Mouse (Mus musculus): ENCODE data around the gene Zdhhc5. TPM values are rescaled to one million over a fixed set of nuclear protein-coding genes. Genes with fewer than 3 reads are reported as not detected.

Zdhhc5 gene
- polyA plus RNA-seq, 1 experiment from 2014 or later: 32.0 TPM

DNA sequence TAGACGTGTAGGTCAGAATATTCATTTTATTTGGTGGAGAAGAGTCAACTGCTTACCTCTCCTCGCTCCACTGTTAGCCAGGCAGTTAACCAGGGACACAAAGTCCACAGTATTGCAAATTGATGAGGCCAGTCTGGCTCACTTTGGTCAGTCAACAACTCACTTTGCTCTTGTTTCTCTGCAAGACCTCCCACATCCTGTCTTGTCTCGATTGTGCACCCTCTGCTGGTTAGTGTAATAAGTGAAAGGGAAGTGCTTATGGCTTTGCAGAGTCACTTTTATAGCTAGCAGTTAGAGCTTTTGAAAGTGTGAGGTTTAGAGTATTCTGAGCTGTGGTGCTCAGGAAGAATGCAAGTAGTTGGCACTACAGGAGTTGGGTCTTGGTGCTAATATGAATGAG, 54.7 kb downstream of the Zdhhc5 start:
- H3K9me3 ChIP-seq: no peaks in the 10 kb centered on the region
- no peaks in the 10 kb centered on the region for H3K4me1 ChIP-seq (replicated peaks)
- no peaks in the 10 kb centered on the region for H3K27me3 ChIP-seq
- no peak overlapping the region for H3K27ac ChIP-seq
- no peaks in the 10 kb centered on the region for H3K36me3 ChIP-seq
- no peak for ATAC-seq (ENCODE audit: insufficient number of reproducible peaks, insufficient read depth, low FRiP score, low TSS enrichment, low read depth)
- no peak overlapping the region for H3K4me3 ChIP-seq (replicated peaks)
- no peak overlapping the region for H3K9ac ChIP-seq (replicated peaks)
- WGBS: 59% methylated on average over 3 of the region's 3 CpGs
- no peak overlapping the region for H3K4me2 ChIP-seq

DNA sequence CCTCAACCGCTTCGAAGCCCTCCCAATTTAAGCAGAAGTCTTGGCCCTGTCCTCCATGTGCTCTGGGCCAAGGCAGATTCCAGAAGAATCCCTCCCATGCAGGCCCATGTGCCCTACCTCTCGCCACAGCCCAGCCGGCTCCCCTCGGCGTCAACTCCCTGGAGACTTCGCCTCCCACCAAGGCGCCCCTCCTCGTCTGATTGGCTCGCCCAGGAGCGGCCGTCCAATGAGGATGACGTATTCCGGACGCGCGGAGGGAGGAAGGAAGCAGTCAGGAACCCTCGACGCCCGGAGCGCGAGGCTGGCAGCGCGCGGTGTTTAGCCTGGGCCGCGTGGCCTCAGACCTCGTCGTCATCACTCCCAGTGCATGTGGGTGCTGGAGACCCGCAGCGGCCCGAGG, 56.2 kb downstream of the Zdhhc5 start, which contains the start of gene Btbd18:
Btbd18 (plus strand) TSS at position 274 of the 400 bp plus-strand sequence.
- no peak within 1 kb of the TSS for H3K9ac ChIP-seq (replicated peaks)
- no peak within 1 kb of the TSS for H3K4me3 ChIP-seq (replicated peaks)
- no peak for ATAC-seq (ENCODE audit: insufficient number of reproducible peaks, insufficient read depth, low FRiP score, low TSS enrichment, low read depth)
- 93% methylated on average over 32 of the region's 32 CpGs for WGBS
- H3K4me1 ChIP-seq (replicated peaks): no peaks in the 10 kb centered on the region
- no peaks in the 10 kb centered on the region for H3K9me3 ChIP-seq
- no peaks in the 10 kb centered on the region for H3K27me3 ChIP-seq
- H3K27ac ChIP-seq: no peak within 1 kb of the TSS
- no peak within 1 kb of the TSS for H3K4me2 ChIP-seq
- H3K36me3 ChIP-seq: no peaks in the 10 kb centered on the region

DNA sequence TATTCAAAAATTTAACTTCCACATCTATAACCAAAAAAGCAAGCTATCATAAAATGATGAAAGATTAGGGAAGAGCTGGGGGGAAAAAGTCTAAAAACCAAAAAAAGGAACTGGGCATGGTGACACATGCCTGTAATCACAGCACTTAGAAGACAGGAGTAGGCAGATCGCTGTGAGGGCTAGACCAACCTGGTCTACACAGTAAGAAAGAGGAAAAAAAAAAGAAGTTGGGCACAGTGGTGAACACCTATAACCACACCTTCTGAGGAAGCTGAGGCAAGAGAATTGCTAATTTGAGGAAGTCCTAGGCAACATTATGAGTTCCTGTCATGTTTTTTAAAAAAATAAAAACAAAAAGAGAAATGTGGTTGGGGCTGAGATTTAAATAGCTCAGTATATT, 59.1 kb downstream of the Zdhhc5 start:
- 75% methylated on average over 1 of the region's 1 CpGs for WGBS
- no peak overlapping the region for H3K4me3 ChIP-seq (replicated peaks)
- no peak for ATAC-seq (ENCODE audit: insufficient number of reproducible peaks, insufficient read depth, low FRiP score, low TSS enrichment, low read depth)

DNA sequence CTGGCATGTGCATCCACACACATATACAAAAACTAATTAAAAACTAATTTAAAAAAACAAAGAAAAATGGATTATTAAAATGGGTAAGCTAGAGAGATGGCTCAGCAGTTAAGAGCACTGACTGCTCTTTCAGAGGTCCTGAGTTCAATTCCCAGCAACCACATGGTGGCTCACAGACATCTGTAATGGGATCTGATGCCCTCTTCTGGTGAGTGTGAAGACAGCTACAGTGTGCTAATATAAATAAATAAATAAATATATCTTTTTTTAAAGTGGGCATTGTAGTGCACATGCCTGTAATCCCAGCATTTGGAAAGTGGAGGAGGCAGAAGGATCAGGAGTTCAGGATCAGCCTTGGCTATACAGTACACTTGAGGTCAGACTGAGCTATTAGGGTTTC, 61.6 kb downstream of the Zdhhc5 start:
- no peaks in the 10 kb centered on the region for H3K36me3 ChIP-seq
- H3K27ac ChIP-seq: no peak overlapping the region
- no peak overlapping the region for H3K4me3 ChIP-seq (replicated peaks)
- H3K27me3 ChIP-seq: no peaks in the 10 kb centered on the region
- ATAC-seq (ENCODE audit: insufficient number of reproducible peaks, insufficient read depth, low FRiP score, low TSS enrichment, low read depth): no peak
- no peak overlapping the region for H3K9ac ChIP-seq (replicated peaks)
- H3K9me3 ChIP-seq: no peaks in the 10 kb centered on the region
- H3K4me1 ChIP-seq (replicated peaks): peaks cover 4% of the 10 kb centered on the region; the same call in 1 of the 2 replicates
- no peak overlapping the region for H3K4me2 ChIP-seq

More for the DNA sequence above, 59.1 kb downstream of the Zdhhc5 start:
- Histone ChIP-seq H3K36me3 (no peaks in the 10 kb centered on the region), H3K27me3 (no peaks in the 10 kb centered on the region), H3K4me2 (no peak overlapping the region), H3K27ac (no peak overlapping the region), H3K9ac (replicated peaks) (no peak overlapping the region), H3K9me3 (no peaks in the 10 kb centered on the region), H3K4me1 (replicated peaks) (no peaks in the 10 kb centered on the region)

DNA sequence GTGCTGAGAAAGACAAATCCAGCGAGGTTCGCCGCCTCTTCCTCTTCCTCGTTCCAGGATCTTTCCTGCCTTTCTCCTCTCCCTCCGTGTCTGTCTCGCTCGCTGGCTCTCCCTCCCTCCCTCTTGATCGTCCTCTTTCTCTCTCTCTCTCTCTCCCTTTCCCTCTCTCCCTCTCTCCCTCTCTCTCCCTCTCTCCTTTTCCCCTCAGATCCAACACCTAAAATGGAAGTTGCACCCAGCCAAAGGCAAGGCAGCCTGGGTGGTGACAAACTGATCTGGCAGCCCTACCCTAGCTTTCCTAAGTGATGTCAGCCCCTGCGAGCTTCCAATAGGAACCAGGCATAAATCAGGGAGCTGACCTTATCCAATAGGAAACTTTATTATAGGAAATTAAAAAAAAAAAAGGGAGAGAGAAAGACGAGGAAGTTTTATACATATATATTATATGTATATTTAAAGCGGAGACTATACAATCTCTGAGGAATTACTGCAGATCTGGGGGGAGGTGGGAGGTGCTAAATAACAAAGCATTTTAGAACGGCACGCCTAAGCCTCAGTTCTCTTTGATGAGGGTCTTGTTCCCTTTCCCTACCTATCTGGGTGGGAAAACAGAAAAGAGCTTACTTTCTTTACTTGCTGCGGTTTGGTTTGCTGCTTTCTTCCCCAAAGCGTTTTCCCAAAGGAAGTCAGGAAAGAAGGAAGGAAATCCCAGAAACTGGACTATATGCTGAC, 64.3 kb downstream of the Zdhhc5 start, which contains the start of gene Ctnnd1:
Ctnnd1 (minus strand) TSS at position 302 of the 732 bp plus-strand sequence.
- peak within 1 kb of the TSS; percentile 70 for H3K4me3 ChIP-seq (replicated peaks)
- peak; percentile 95 for ATAC-seq (ENCODE audit: insufficient number of reproducible peaks, insufficient read depth, low FRiP score, low TSS enrichment, low read depth)
- H3K27me3 ChIP-seq: no peaks in the 10 kb centered on the region
- peak within 1 kb of the TSS; percentile 71 for H3K4me2 ChIP-seq
- peak within 1 kb of the TSS; percentile 97 for H3K27ac ChIP-seq
- under 1% methylated on average over 15 of the region's 15 CpGs for WGBS
- no peaks in the 10 kb centered on the region for H3K36me3 ChIP-seq
- peaks cover 13% of the 10 kb centered on the region for H3K4me1 ChIP-seq (replicated peaks)
- no peaks in the 10 kb centered on the region for H3K9me3 ChIP-seq
- H3K9ac ChIP-seq (replicated peaks): peak within 1 kb of the TSS; percentile 83

DNA sequence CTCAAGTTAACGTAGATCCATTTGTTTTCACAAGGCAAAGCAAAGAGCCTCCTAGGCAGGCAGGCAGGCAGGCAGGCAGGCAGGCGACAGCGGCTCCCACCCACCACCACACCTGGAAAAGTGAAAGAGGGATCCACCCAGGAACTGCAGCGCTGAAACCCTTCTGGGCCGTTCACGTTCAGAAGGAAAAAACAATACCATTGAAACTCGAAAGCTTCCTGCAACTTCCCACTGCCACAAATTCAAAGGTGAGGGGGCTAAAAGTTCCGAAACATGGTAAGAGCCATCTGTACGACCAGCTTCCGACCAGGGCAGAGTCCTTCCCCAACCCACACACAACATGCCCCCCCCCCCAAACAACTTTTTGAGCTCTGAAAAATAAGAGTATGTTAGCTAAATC, 65.3 kb downstream of the Zdhhc5 start:
- H3K27me3 ChIP-seq: no peaks in the 10 kb centered on the region
- peak overlapping the region; percentile 70 for H3K4me3 ChIP-seq (replicated peaks)
- peak overlapping the region; percentile 83 for H3K9ac ChIP-seq (replicated peaks)
- no peaks in the 10 kb centered on the region for H3K36me3 ChIP-seq
- H3K4me2 ChIP-seq: peak overlapping the region; percentile 71
- H3K27ac ChIP-seq: peak overlapping the region; percentile 97; the same call in 1 of the 2 replicates
- H3K9me3 ChIP-seq: no peaks in the 10 kb centered on the region
- 0% methylated on average over 10 of the region's 10 CpGs for WGBS
- H3K4me1 ChIP-seq (replicated peaks): peaks cover 13% of the 10 kb centered on the region
- ATAC-seq (ENCODE audit: insufficient number of reproducible peaks, insufficient read depth, low FRiP score, low TSS enrichment, low read depth): no peak

DNA sequence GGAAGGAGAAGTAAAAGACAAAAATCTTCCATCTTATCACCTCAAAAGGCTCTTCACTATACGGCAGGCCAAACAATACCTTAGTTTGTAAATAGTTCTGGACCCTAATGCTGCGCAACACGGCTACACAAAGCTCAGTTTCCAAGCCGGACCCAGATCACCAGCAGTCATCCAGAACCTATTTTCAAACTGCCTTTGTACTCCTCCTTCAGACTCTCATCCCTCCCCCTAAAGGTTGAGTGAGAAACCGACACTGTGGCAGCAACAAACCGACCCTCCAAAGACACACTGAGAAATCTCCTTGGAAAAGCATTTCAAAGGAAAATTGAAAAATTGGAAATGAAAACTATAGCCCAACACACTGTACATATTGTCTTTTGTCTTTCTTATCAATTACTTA, 66.6 kb downstream of the Zdhhc5 start:
- peak overlapping the region; percentile 70 for H3K4me3 ChIP-seq (replicated peaks)
- 55% methylated on average over 6 of the region's 6 CpGs for WGBS
- H3K9ac ChIP-seq (replicated peaks): peak overlapping the region; percentile 46
- H3K27ac ChIP-seq: no peak overlapping the region
- ATAC-seq (ENCODE audit: insufficient number of reproducible peaks, insufficient read depth, low FRiP score, low TSS enrichment, low read depth): no peak
- H3K36me3 ChIP-seq: no peaks in the 10 kb centered on the region
- H3K9me3 ChIP-seq: no peaks in the 10 kb centered on the region
- no peaks in the 10 kb centered on the region for H3K27me3 ChIP-seq
- peak overlapping the region; percentile 71 for H3K4me2 ChIP-seq
- H3K4me1 ChIP-seq (replicated peaks): peaks cover 13% of the 10 kb centered on the region

DNA sequence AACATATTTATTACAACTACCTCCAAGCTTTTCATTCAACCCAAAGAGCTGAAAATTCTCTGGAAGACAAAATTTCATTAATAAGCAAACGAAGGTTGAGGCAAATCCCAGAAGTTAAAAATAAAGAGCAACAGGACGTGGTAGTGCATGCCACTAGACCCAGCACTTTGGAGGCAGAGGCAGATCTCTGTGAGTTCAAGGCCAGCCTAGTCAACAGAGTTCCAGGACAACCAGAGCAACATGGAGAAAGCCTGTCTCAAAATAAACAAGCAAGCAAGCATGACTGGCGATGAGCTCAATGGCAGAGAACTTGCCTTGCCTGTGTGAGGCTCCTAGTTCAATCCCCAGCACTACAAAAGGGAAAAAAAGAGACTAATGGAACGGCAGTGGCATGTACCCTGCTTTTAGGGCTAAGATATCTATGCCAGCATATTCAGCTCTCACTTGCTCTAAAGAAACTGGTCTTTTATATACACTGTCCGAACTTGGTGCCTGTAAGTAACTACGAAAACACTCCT, 67.9 kb downstream of the Zdhhc5 start:
- Histone ChIP-seq H3K27me3 (no peaks in the 10 kb centered on the region), H3K9me3 (no peaks in the 10 kb centered on the region), H3K4me3 (replicated peaks) (no peak overlapping the region), H3K27ac (no peak overlapping the region), H3K9ac (replicated peaks) (no peak overlapping the region), H3K4me2 (no peak overlapping the region), H3K4me1 (replicated peaks) (peaks cover 13% of the 10 kb centered on the region), H3K36me3 (no peaks in the 10 kb centered on the region)
- no peak for ATAC-seq (ENCODE audit: insufficient number of reproducible peaks, insufficient read depth, low FRiP score, low TSS enrichment, low read depth)
- 92% methylated on average over 6 of the region's 6 CpGs for WGBS

DNA sequence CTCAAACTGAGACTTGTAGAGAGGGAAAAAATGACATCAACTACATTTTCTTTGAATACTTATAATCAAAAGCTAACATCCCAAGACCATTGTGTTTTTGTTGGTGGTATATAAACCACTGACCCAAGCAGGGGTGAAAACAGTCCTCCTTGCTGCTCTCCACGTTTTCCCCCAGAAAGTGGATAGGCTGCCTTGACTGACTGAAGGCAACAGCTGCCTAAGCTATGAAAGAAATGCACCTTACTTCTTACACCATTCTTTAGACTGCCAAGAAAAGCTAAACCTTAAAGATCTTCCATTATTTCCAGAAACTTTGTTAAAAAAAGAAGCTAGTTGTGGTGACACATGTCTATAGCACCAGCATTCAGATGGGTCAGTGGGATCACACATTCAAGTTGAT, 68.8 kb downstream of the Zdhhc5 start:
- H3K36me3 ChIP-seq: no peaks in the 10 kb centered on the region
- no peak overlapping the region for H3K27ac ChIP-seq
- 67% methylated on average over 1 of the region's 1 CpGs for WGBS
- H3K27me3 ChIP-seq: no peaks in the 10 kb centered on the region
- no peak overlapping the region for H3K4me3 ChIP-seq (replicated peaks)
- no peak overlapping the region for H3K9ac ChIP-seq (replicated peaks)
- H3K4me1 ChIP-seq (replicated peaks): peaks cover 13% of the 10 kb centered on the region
- no peak overlapping the region for H3K4me2 ChIP-seq
- H3K9me3 ChIP-seq: no peaks in the 10 kb centered on the region
- ATAC-seq (ENCODE audit: insufficient number of reproducible peaks, insufficient read depth, low FRiP score, low TSS enrichment, low read depth): no peak

DNA sequence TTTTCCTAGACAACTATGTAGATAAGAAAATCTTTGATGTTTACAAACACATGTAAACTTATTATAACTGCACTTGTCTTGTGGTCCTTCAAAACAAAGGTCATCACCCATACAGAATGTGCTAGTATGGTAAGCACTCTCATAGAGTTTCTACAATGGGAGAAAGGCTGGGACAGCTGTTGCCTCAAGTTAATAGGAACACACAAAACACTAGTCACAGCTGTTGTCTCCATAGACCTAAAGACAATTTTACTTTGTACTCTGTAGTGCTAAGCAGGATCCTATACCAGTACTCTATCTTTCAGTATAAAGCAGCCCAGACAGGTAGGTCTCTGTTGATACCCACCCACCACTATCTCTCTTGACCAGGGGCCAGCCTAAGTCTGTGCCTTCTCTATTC, 74.1 kb downstream of the Zdhhc5 start:
- Histone ChIP-seq H3K9me3 (no peaks in the 10 kb centered on the region), H3K4me2 (no peak overlapping the region), H3K4me3 (replicated peaks) (no peak overlapping the region), H3K9ac (replicated peaks) (no peak overlapping the region), H3K27me3 (no peaks in the 10 kb centered on the region), H3K27ac (no peak overlapping the region), H3K36me3 (no peaks in the 10 kb centered on the region), H3K4me1 (replicated peaks) (peaks cover 33% of the 10 kb centered on the region)
- ATAC-seq (ENCODE audit: insufficient number of reproducible peaks, insufficient read depth, low FRiP score, low TSS enrichment, low read depth): no peak

DNA sequence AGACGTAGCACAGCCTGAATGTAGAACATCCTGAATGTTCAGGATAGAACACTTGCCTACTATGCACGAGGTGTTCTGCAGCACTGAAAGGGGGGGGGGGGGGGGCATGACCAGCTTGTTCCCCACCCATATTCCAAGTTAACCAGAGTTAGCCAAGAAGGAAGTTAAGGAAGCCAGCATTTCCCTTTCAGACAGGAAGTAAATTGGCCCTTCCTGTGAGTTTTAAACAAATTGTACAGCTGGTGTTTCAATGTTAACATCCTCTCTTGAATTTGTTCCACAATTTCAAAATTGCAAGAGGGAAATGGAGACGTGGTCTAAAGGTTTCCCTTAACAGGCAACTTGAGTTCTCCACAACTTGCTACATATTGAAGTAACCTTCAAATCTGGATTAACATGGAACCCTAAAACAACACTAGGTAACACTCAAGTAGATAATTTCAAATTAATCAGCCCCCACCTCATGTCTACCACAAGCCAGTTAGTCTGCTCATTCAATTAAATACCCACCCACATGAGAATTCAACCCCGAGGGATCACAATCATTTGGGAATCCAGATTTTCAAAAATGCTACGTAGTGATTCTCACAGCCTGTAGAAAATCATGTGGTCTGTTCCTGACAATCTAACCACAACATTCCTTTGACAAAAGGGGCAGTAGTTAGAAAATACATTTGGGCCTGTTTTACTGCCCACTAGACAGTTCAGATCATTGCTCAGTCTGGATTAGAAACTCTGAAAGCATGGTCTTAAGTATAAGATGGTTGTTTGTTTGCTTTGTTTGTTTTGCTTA, 76.4 kb downstream of the Zdhhc5 start:
- H3K36me3 ChIP-seq: no peaks in the 10 kb centered on the region
- no peak overlapping the region for H3K4me3 ChIP-seq (replicated peaks)
- 72% methylated on average over 5 of the region's 5 CpGs for WGBS
- H3K27ac ChIP-seq: peak overlapping the region; percentile 35; the same call in 1 of the 2 replicates
- H3K4me2 ChIP-seq: no peak overlapping the region
- H3K27me3 ChIP-seq: no peaks in the 10 kb centered on the region
- no peak for ATAC-seq (ENCODE audit: insufficient number of reproducible peaks, insufficient read depth, low FRiP score, low TSS enrichment, low read depth)
- H3K9ac ChIP-seq (replicated peaks): no peak overlapping the region
- no peaks in the 10 kb centered on the region for H3K9me3 ChIP-seq
- H3K4me1 ChIP-seq (replicated peaks): peaks cover 55% of the 10 kb centered on the region
